ENCODE assay signal across 8 mouse cellular contexts in the genomic region with DNA sequence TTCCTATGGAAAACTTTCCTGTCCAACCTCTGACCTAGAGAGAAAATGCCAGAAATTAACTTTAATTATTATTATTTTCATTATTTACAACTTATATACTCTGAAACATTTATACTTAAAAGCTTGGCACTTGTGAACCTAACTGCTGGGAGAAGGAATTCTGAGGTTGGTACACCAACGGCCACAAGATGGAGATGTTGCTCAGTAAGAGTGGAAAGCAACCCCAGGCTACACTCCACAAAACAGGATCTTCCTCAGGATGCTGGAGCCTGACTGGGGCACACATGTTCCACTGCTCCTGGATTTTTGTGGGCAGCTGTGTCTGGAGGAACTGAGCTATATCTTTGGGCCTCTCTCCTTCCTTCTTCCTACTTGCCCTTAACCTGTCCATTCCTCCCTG. TPM values are rescaled to one million over a fixed set of nuclear protein-coding genes. Genes with fewer than 3 reads are reported as not detected.
DNase-seq lines count a peak whose midpoint lies in the region; ATAC-seq and TF ChIP-seq lines count a peak whose summit lies in the region.

No protein-coding gene starts in this region.

- peak; percentile 54 for TF ChIP-seq CTCF in heart, postnatal 0 days (IDR thresholded peaks at IDR 0.05; ENCODE audit: low read depth)

- no peak overlapping the region for H3K4me3 ChIP-seq in heart, postnatal 0 days (ENCODE audit: low read depth, low read length)
- no peak overlapping the region for H3K4me3 ChIP-seq in midbrain, embryonic 13.5 days (replicated peaks)

- H3K4me1 ChIP-seq in heart, postnatal 0 days (ENCODE audit: control insufficient read depth, insufficient read depth), result no peaks in the 10 kb centered on the region
- no peaks in the 10 kb centered on the region for H3K4me1 ChIP-seq in midbrain, embryonic 13.5 days (replicated peaks)

- ATAC-seq in heart, postnatal 0 days (ENCODE audit: insufficient read depth, low read depth), result no peak
- 0 out of 2 replicates have a peak, but pooled peaks have one; percentile 40 for ATAC-seq in midbrain, embryonic 13.5 days

- peaks cover 38% of the 10 kb centered on the region for H3K36me3 ChIP-seq in heart, postnatal 0 days (replicated peaks; ENCODE audit: control insufficient read depth, insufficient read depth, low read length)
- peaks cover 45% of the 10 kb centered on the region for H3K36me3 ChIP-seq in midbrain, embryonic 13.5 days

- H3K9ac ChIP-seq in heart, postnatal 0 days (replicated peaks; ENCODE audit: low read depth, low read length), result no peak overlapping the region
- no peak overlapping the region for H3K9ac ChIP-seq in midbrain, embryonic 13.5 days (replicated peaks)

- no peaks in the 10 kb centered on the region for H3K27me3 ChIP-seq in heart, postnatal 0 days (ENCODE audit: control insufficient read depth, insufficient read depth, low read length)
- H3K27me3 ChIP-seq in midbrain, embryonic 13.5 days, result no peaks in the 10 kb centered on the region

- DNase-seq in heart, postnatal 0 days (ENCODE audit: low spot score), result peak; percentile 49
- no peak for DNase-seq in heart, postnatal 36 days
- peak; percentile 61 for DNase-seq in ES-CJ7 (ENCODE audit: low read depth, low spot score)
- DNase-seq in cerebellum, postnatal 14 days, result peak; percentile 59 to 60
- DNase-seq in kidney, postnatal 10 days, result peak; percentile 58
- no peak for DNase-seq in ovary, postnatal 14 days (ENCODE audit: low spot score)
- DNase-seq in spleen, adult 18-20 months, result no peak

- no peak for TF ChIP-seq EP300 in heart, postnatal 0 days (IDR thresholded peaks at IDR 0.05; ENCODE audit: low read depth)

- WGBS in heart, postnatal 0 days, result 17% methylated on average over 1 of the region's 1 CpGs
- 11% methylated on average over 1 of the region's 1 CpGs for WGBS in midbrain, embryonic 13.5 days

- intact Hi-C loops in heart, postnatal 36 days (cut with DNase I), result loop anchor here (1.0 kb wide), 1 partner anchor 450 kb away; no protein-coding TSS in a partner anchor

- no peak overlapping the region for H3K27ac ChIP-seq in heart, postnatal 0 days (ENCODE audit: low read depth)
- H3K27ac ChIP-seq in midbrain, embryonic 13.5 days, result no peak overlapping the region

- no peaks in the 10 kb centered on the region for H3K9me3 ChIP-seq in heart, postnatal 0 days (replicated peaks; ENCODE audit: control insufficient read depth, low read length)
- no peaks in the 10 kb centered on the region for H3K9me3 ChIP-seq in midbrain, embryonic 13.5 days

- H3K4me2 ChIP-seq in heart, postnatal 0 days (ENCODE audit: low read depth, low read length), result no peak overlapping the region
- no peak overlapping the region for H3K4me2 ChIP-seq in midbrain, embryonic 13.5 days (replicated peaks)

RNA-seq across cellular contexts. Expression of gene Acadsb, which starts 21.8 kb away (rescaled TPM):
- total RNA-seq in heart, postnatal 0 days (2014; rRNA removed; ENCODE audit: low replicate concordance), result 32.5 and 36.8 TPM in 2 replicates
- polyA plus RNA-seq in heart, postnatal 0 days (2015; fragmentation: Nextera tagmentation; extraction: Ambion mirVana), result 81.1 and 83.9 TPM in 2 replicates
- 100 to 1,000 TPM; 204 to 213 TPM for total RNA-seq in heart, postnatal 36 days (2021)
- 100 and 102 TPM in 2 replicates for polyA plus RNA-seq in midbrain, embryonic 13.5 days (2015; fragmentation: Nextera tagmentation; extraction: Ambion mirVana)

RNA-seq across cellular contexts. Expression of gene Ikzf5, which starts 21.9 kb away (rescaled TPM):
- 9.5 and 12.2 TPM in 2 replicates for total RNA-seq in heart, postnatal 0 days (2014; rRNA removed; ENCODE audit: low replicate concordance)
- 7.2 and 7.3 TPM in 2 replicates for polyA plus RNA-seq in heart, postnatal 0 days (2015; fragmentation: Nextera tagmentation; extraction: Ambion mirVana)
- 10 to 100 TPM; 34.2 to 37.2 TPM for total RNA-seq in heart, postnatal 36 days (2021)
- 14.1 and 16.4 TPM in 2 replicates for polyA plus RNA-seq in midbrain, embryonic 13.5 days (2015; fragmentation: Nextera tagmentation; extraction: Ambion mirVana)

Comparison
In these comparisons a context has a peak if more than half of its experiments do, and no peak if none do; other contexts are left out.
1. DNase-seq: peak in heart, postnatal 0 days (single experiment), ES-CJ7 (single experiment), cerebellum, postnatal 14 days (2 of 2) and kidney, postnatal 10 days (single experiment); none in heart, postnatal 36 days (0 of 2), ovary, postnatal 14 days (single experiment) and spleen, adult 18-20 months (0 of 2).